Mouse (Mus musculus) heart, adult 8-10 months (tissue): ENCODE results near the gene Ranbp3. TPM values are rescaled to one million over a fixed set of nuclear protein-coding genes. Genes with fewer than 3 reads are reported as not detected.
"Not testable (repeated sequence)": the region's sequence is repeated elsewhere in the genome, so short reads cannot be mapped to it uniquely, and the experiment has no call there.

Experiments used
- DNase-seq: peaks from one replicate; pipeline ENCODE4 v3.0.0; 2022; ENCODE audit warnings: low spot score
- total RNA-seq, 4 experiments: library from RNA; stranded (reverse); gene quantifications; 2 replicates each; pipeline ENCODE4 v1.2.4; 2022

The Ranbp3 gene
- total RNA-seq: 10 to 100 TPM; 33.8 to 39.3 (median 37.5) TPM

- DNase-seq: peak; percentile 98
These were observed at the start of gene Ranbp3 for GRCm38 (mm10) chr17:56672941-56673646. TSS of gene Ranbp3 (plus strand) at chr17:56673294.

GRCm38 (mm10) chr17:56625495-56625894, 47.6 kb upstream of the Ranbp3 start:
- no peak for DNase-seq

GRCm38 (mm10) chr17:56626260-56626659, 46.8 kb upstream of the Ranbp3 start:
- no peak for DNase-seq

GRCm38 (mm10) chr17:56626754-56627470, 46.2 kb upstream of the Ranbp3 start, which contains the start of gene Lonp1:
TSS of gene Lonp1 (minus strand) at chr17:56626887.
- DNase-seq: peak; percentile 94

GRCm38 (mm10) chr17:56627530-56628277, 45.4 kb upstream of the Ranbp3 start, which contains the start of gene Catsperd:
TSS of gene Catsperd (plus strand) at chr17:56628143.
- DNase-seq: no peak

- not testable (repeated sequence) for DNase-seq
These were observed 43.0 kb upstream of the Ranbp3 start for GRCm38 (mm10) chr17:56629800-56630781.

GRCm38 (mm10) chr17:56631807-56632206, 41.3 kb upstream of the Ranbp3 start:
- DNase-seq: no peak

GRCm38 (mm10) chr17:56634023-56634422, 39.1 kb upstream of the Ranbp3 start:
- DNase-seq: no peak

- no peak for DNase-seq
These were observed 29.9 kb upstream of the Ranbp3 start for GRCm38 (mm10) chr17:56643237-56643636.

- no peak for DNase-seq
These were observed 25.5 kb upstream of the Ranbp3 start for GRCm38 (mm10) chr17:56647546-56647945.

GRCm38 (mm10) chr17:56651801-56652200, 21.3 kb upstream of the Ranbp3 start:
- no peak for DNase-seq

GRCm38 (mm10) chr17:56654771-56655170, 18.3 kb upstream of the Ranbp3 start:
- no peak for DNase-seq

GRCm38 (mm10) chr17:56655311-56655710, 17.8 kb upstream of the Ranbp3 start:
- no peak for DNase-seq

- DNase-seq: no peak
These were observed 16.9 kb upstream of the Ranbp3 start for GRCm38 (mm10) chr17:56656171-56656570.

GRCm38 (mm10) chr17:56663659-56664058, 9.4 kb upstream of the Ranbp3 start:
- DNase-seq: no peak

GRCm38 (mm10) chr17:56664333-56664732, 8.8 kb upstream of the Ranbp3 start:
- no peak for DNase-seq

- DNase-seq: no peak
These were observed 6.7 kb upstream of the Ranbp3 start for GRCm38 (mm10) chr17:56666384-56666783.

- DNase-seq: no peak
These were observed 5.5 kb upstream of the Ranbp3 start for GRCm38 (mm10) chr17:56667591-56667990.

GRCm38 (mm10) chr17:56668384-56669144, 4.5 kb upstream of the Ranbp3 start:
- peak; percentile 78 for DNase-seq

GRCm38 (mm10) chr17:56669766-56670165, 3.3 kb upstream of the Ranbp3 start:
- no peak for DNase-seq
